Mouse (Mus musculus): ENCODE results near the gene Slc35f4.

- no peak for TF ChIP-seq CTCF (IDR thresholded peaks at IDR 0.05; ENCODE audit: insufficient read depth, low read depth, low read length)
- TF ChIP-seq POLR2A (IDR thresholded peaks at IDR 0.05; ENCODE audit: insufficient read depth, low read depth, low read length) = no peak
Observed at GRCm38 (mm10) chr14:49293802-49294449, 231.9 kb downstream of the Slc35f4 start.

Data from olfactory bulb, adult 2 months (tissue).